Mouse (Mus musculus) heart, embryonic 10.5 days (tissue): ENCODE measurements at regions not wholly inside any gene's neighbourhood (a gene's known extent, or its start where the extent isn't known, plus 50 kb on each side); places are given as distances from the start of the nearest gene placed in this dataset.

Experiments used
- DNase-seq: peaks from one replicate; pipeline ENCODE4 v3.0.0-alpha.2; 2017; ENCODE audit warnings: low spot score
- H3K27ac ChIP-seq: fragments of 300-500 bp; sonication (generic); 2 replicates; pipeline ENCODE4 v1.5.1; 2016; ENCODE audit warnings: mild to moderate bottlenecking
- H3K27me3 ChIP-seq: fragments of 300-500 bp; sonication (generic); 2 replicates; pipeline ENCODE4 v1.6.1; 2016; ENCODE audit warnings: mild to moderate bottlenecking; ENCODE audit not compliant: poor library complexity, insufficient read depth, severe bottlenecking
- H3K36me3 ChIP-seq: fragments of 300-500 bp; sonication (generic); 2 replicates; pipeline ENCODE4 v1.6.1; 2016; ENCODE audit warnings: mild to moderate bottlenecking, moderate library complexity
- H3K4me1 ChIP-seq: fragments of 300-500 bp; sonication (generic); 2 replicates; pipeline ENCODE4 v1.6.1; 2016; ENCODE audit warnings: mild to moderate bottlenecking
- H3K4me3 ChIP-seq: fragments of 300-500 bp; sonication (generic); 2 replicates; pipeline ENCODE4 v1.5.1; 2016; ENCODE audit warnings: mild to moderate bottlenecking, moderate library complexity
- H3K9me3 ChIP-seq: fragments of 300-500 bp; sonication (generic); 2 replicates; pipeline ENCODE4 v1.6.1; 2016; ENCODE audit warnings: mild to moderate bottlenecking, moderate library complexity
- WGBS: fragments of 180-500 bp; shearing (Covaris S2); methylation state at CpG from one replicate; pipeline ENCODE4 v1.1.7; 2016; 5-methylcytosine and 5-hydroxymethylcytosine counted together

GRCm38 (mm10) chr2:46370949-46371348 is 1253.8 kb upstream of the Zeb2 start:
- WGBS, result 70% methylated on average over 5 of the region's 5 CpGs

GRCm38 (mm10) chr2:46368882-46369281 is 1251.7 kb upstream of the Zeb2 start:
- no peaks in the 10 kb centered on the region for H3K27me3 ChIP-seq
- H3K27ac ChIP-seq, result no peak overlapping the region
- H3K36me3 ChIP-seq, result no peaks in the 10 kb centered on the region
- no peaks in the 10 kb centered on the region for H3K4me1 ChIP-seq
- no peak for DNase-seq
- WGBS, result 90% methylated on average over 4 of the region's 4 CpGs
- H3K4me3 ChIP-seq, result no peak overlapping the region
- H3K9me3 ChIP-seq, result no peaks in the 10 kb centered on the region

More at GRCm38 (mm10) chr2:46370949-46371348, 1253.8 kb upstream of the Zeb2 start:
- Histone ChIP-seq H3K36me3 (no peaks in the 10 kb centered on the region), H3K4me3 (no peak overlapping the region), H3K27ac (no peak overlapping the region), H3K4me1 (no peaks in the 10 kb centered on the region), H3K9me3 (no peaks in the 10 kb centered on the region), H3K27me3 (no peaks in the 10 kb centered on the region)
- no peak for DNase-seq

- no peaks in the 10 kb centered on the region for H3K36me3 ChIP-seq
- WGBS, result 78% methylated on average over 3 of the region's 3 CpGs
- no peak overlapping the region for H3K4me3 ChIP-seq
- H3K27me3 ChIP-seq, result no peaks in the 10 kb centered on the region
- no peaks in the 10 kb centered on the region for H3K4me1 ChIP-seq
- no peak for DNase-seq
- H3K27ac ChIP-seq, result no peak overlapping the region
- H3K9me3 ChIP-seq, result no peaks in the 10 kb centered on the region
Measured at GRCm38 (mm10) chr2:46366135-46366485, 1248.9 kb upstream of the Zeb2 start.

GRCm38 (mm10) chr2:46365428-46366134 is 1248.4 kb upstream of the Zeb2 start:
- Histone ChIP-seq H3K4me3 (no peak overlapping the region), H3K27ac (no peak overlapping the region), H3K4me1 (no peaks in the 10 kb centered on the region), H3K36me3 (no peaks in the 10 kb centered on the region), H3K9me3 (no peaks in the 10 kb centered on the region), H3K27me3 (no peaks in the 10 kb centered on the region)
- WGBS, result 78% methylated on average over 4 of the region's 4 CpGs
- no peak for DNase-seq

- WGBS, result 74% methylated on average over 4 of the region's 4 CpGs
- no peak overlapping the region for H3K27ac ChIP-seq
Measured at GRCm38 (mm10) chr2:46360049-46360712, 1243.0 kb upstream of the Zeb2 start.

GRCm38 (mm10) chr2:46358225-46358624 is 1241.0 kb upstream of the Zeb2 start:
- no peak overlapping the region for H3K27ac ChIP-seq
- no peaks in the 10 kb centered on the region for H3K36me3 ChIP-seq
- no peak overlapping the region for H3K4me3 ChIP-seq
- H3K4me1 ChIP-seq, result no peaks in the 10 kb centered on the region
- no peaks in the 10 kb centered on the region for H3K9me3 ChIP-seq
- WGBS, result 84% methylated on average over 3 of the region's 3 CpGs
- no peak for DNase-seq
- H3K27me3 ChIP-seq, result no peaks in the 10 kb centered on the region

More at GRCm38 (mm10) chr2:46360049-46360712, 1243.0 kb upstream of the Zeb2 start:
- no peaks in the 10 kb centered on the region for H3K36me3 ChIP-seq
- no peaks in the 10 kb centered on the region for H3K4me1 ChIP-seq
- DNase-seq, result no peak
- no peaks in the 10 kb centered on the region for H3K9me3 ChIP-seq
- no peak overlapping the region for H3K4me3 ChIP-seq
- H3K27me3 ChIP-seq, result no peaks in the 10 kb centered on the region

GRCm38 (mm10) chr2:46356651-46357050 is 1239.5 kb upstream of the Zeb2 start:
- no peaks in the 10 kb centered on the region for H3K4me1 ChIP-seq
- no peaks in the 10 kb centered on the region for H3K27me3 ChIP-seq
- no peak overlapping the region for H3K27ac ChIP-seq
- 79% methylated on average over 3 of the region's 3 CpGs for WGBS
- H3K36me3 ChIP-seq, result no peaks in the 10 kb centered on the region
- DNase-seq, result no peak
- H3K4me3 ChIP-seq, result no peak overlapping the region
- no peaks in the 10 kb centered on the region for H3K9me3 ChIP-seq

- H3K27me3 ChIP-seq, result no peaks in the 10 kb centered on the region
- no peak overlapping the region for H3K4me3 ChIP-seq
- no peak overlapping the region for H3K27ac ChIP-seq
- DNase-seq, result no peak
- H3K36me3 ChIP-seq, result no peaks in the 10 kb centered on the region
- no peaks in the 10 kb centered on the region for H3K9me3 ChIP-seq
- 78% methylated on average over 4 of the region's 4 CpGs for WGBS
- no peaks in the 10 kb centered on the region for H3K4me1 ChIP-seq
Measured at GRCm38 (mm10) chr2:46340694-46341093, 1223.5 kb upstream of the Zeb2 start.

- Histone ChIP-seq H3K36me3 (no peaks in the 10 kb centered on the region), H3K27ac (no peak overlapping the region), H3K27me3 (no peaks in the 10 kb centered on the region), H3K4me1 (no peaks in the 10 kb centered on the region), H3K4me3 (no peak overlapping the region), H3K9me3 (no peaks in the 10 kb centered on the region)
- DNase-seq, result no peak
- WGBS, result 77% methylated on average over 2 of the region's 2 CpGs
Measured at GRCm38 (mm10) chr2:46316666-46317065, 1199.5 kb upstream of the Zeb2 start.

GRCm38 (mm10) chr2:46315243-46315642 is 1198.0 kb upstream of the Zeb2 start:
- Histone ChIP-seq H3K27ac (no peak overlapping the region), H3K27me3 (no peaks in the 10 kb centered on the region), H3K9me3 (no peaks in the 10 kb centered on the region), H3K36me3 (no peaks in the 10 kb centered on the region), H3K4me3 (no peak overlapping the region), H3K4me1 (no peaks in the 10 kb centered on the region)
- DNase-seq, result no peak
- 82% methylated on average over 3 of the region's 3 CpGs for WGBS

- Histone ChIP-seq H3K27ac (no peak overlapping the region), H3K4me1 (no peaks in the 10 kb centered on the region), H3K27me3 (no peaks in the 10 kb centered on the region), H3K9me3 (no peaks in the 10 kb centered on the region), H3K4me3 (no peak overlapping the region), H3K36me3 (no peaks in the 10 kb centered on the region)
- DNase-seq, result no peak
- 90% methylated on average over 2 of the region's 2 CpGs for WGBS
Measured at GRCm38 (mm10) chr2:46307582-46308153, 1190.5 kb upstream of the Zeb2 start.

GRCm38 (mm10) chr2:46302627-46303026 is 1185.4 kb upstream of the Zeb2 start:
- no peak overlapping the region for H3K27ac ChIP-seq
- no peak for DNase-seq
- H3K4me1 ChIP-seq, result no peaks in the 10 kb centered on the region
- no peaks in the 10 kb centered on the region for H3K36me3 ChIP-seq
- H3K9me3 ChIP-seq, result no peaks in the 10 kb centered on the region
- WGBS, result 67% methylated on average over 1 of the region's 1 CpGs
- H3K4me3 ChIP-seq, result no peak overlapping the region
- H3K27me3 ChIP-seq, result no peaks in the 10 kb centered on the region

- 68% methylated on average over 2 of the region's 2 CpGs for WGBS
- no peak for DNase-seq
- no peak overlapping the region for H3K27ac ChIP-seq
- no peaks in the 10 kb centered on the region for H3K4me1 ChIP-seq
- no peaks in the 10 kb centered on the region for H3K27me3 ChIP-seq
- no peaks in the 10 kb centered on the region for H3K36me3 ChIP-seq
- H3K4me3 ChIP-seq, result no peak overlapping the region
- no peaks in the 10 kb centered on the region for H3K9me3 ChIP-seq
Measured at GRCm38 (mm10) chr2:46297274-46297843, 1180.2 kb upstream of the Zeb2 start.
